Mouse (Mus musculus): Measurements from ENCODE around the gene Lrrfip2. TPM values are rescaled to one million over a fixed set of nuclear protein-coding genes. Genes with fewer than 3 reads are reported as not detected.

The Lrrfip2 gene
- polyA plus RNA-seq, 1 experiment from 2014 or later: 41.9 TPM

GRCm38 (mm10) chr9:111118252-111118890, 979 bp downstream of the Lrrfip2 start:
- Histone ChIP-seq H3K27me3 (no peaks in the 10 kb centered on the region), H3K27ac (replicated peaks) (peak overlapping the region; percentile 82), H3K9me3 (replicated peaks) (no peaks in the 10 kb centered on the region), H3K36me3 (no peaks in the 10 kb centered on the region), H3K9ac (peak overlapping the region; percentile 79), H3K4me2 (replicated peaks) (peak overlapping the region; percentile 75), H3K4me1 (peaks cover 23% of the 10 kb centered on the region), H3K4me3 (replicated peaks) (peak overlapping the region; percentile 97)
- 0% methylated on average over 34 of the region's 52 CpGs for WGBS
- peak; percentile 79 for ATAC-seq (ENCODE audit: insufficient number of reproducible peaks, low FRiP score, low TSS enrichment, low read depth)

- Histone ChIP-seq H3K9ac (peak overlapping the region; percentile 79), H3K9me3 (replicated peaks) (no peaks in the 10 kb centered on the region), H3K27ac (replicated peaks) (peak overlapping the region; percentile 82), H3K4me2 (replicated peaks) (peak overlapping the region; percentile 75), H3K27me3 (no peaks in the 10 kb centered on the region), H3K4me3 (replicated peaks) (peak overlapping the region; percentile 97), H3K4me1 (peaks cover 23% of the 10 kb centered on the region), H3K36me3 (no peaks in the 10 kb centered on the region)
- 4% methylated on average over 17 of the region's 17 CpGs for WGBS
- ATAC-seq (ENCODE audit: insufficient number of reproducible peaks, low FRiP score, low TSS enrichment, low read depth): no peak
These were observed 1.6 kb downstream of the Lrrfip2 start for GRCm38 (mm10) chr9:111118891-111119441.

GRCm38 (mm10) chr9:111122446-111122845, 5.1 kb downstream of the Lrrfip2 start:
- 41% methylated on average over 5 of the region's 5 CpGs for WGBS
- ATAC-seq (ENCODE audit: insufficient number of reproducible peaks, low FRiP score, low TSS enrichment, low read depth): no peak
- H3K9ac ChIP-seq: no peak overlapping the region

GRCm38 (mm10) chr9:111123336-111123735, 5.9 kb downstream of the Lrrfip2 start:
- 87% methylated on average over 2 of the region's 2 CpGs for WGBS
- H3K9ac ChIP-seq: no peak overlapping the region

More at GRCm38 (mm10) chr9:111122446-111122845, 5.1 kb downstream of the Lrrfip2 start:
- Histone ChIP-seq H3K27ac (replicated peaks) (no peak overlapping the region), H3K4me2 (replicated peaks) (no peak overlapping the region), H3K27me3 (no peaks in the 10 kb centered on the region), H3K4me3 (replicated peaks) (no peak overlapping the region), H3K4me1 (peaks cover 16% of the 10 kb centered on the region), H3K36me3 (no peaks in the 10 kb centered on the region), H3K9me3 (replicated peaks) (no peaks in the 10 kb centered on the region)

GRCm38 (mm10) chr9:111124440-111124839, 7.0 kb downstream of the Lrrfip2 start:
- no peak for ATAC-seq (ENCODE audit: insufficient number of reproducible peaks, low FRiP score, low TSS enrichment, low read depth)
- peaks cover 16% of the 10 kb centered on the region; the same call in 1 of the 2 replicates for H3K4me1 ChIP-seq
- WGBS: 74% methylated on average over 4 of the region's 4 CpGs
- no peak overlapping the region for H3K4me2 ChIP-seq (replicated peaks)
- no peak overlapping the region for H3K27ac ChIP-seq (replicated peaks)
- H3K9me3 ChIP-seq (replicated peaks): no peaks in the 10 kb centered on the region
- no peak overlapping the region for H3K9ac ChIP-seq
- H3K36me3 ChIP-seq: no peaks in the 10 kb centered on the region
- H3K4me3 ChIP-seq (replicated peaks): no peak overlapping the region
- H3K27me3 ChIP-seq: no peaks in the 10 kb centered on the region

More at GRCm38 (mm10) chr9:111123336-111123735, 5.9 kb downstream of the Lrrfip2 start:
- Histone ChIP-seq H3K4me3 (replicated peaks) (no peak overlapping the region), H3K9me3 (replicated peaks) (no peaks in the 10 kb centered on the region), H3K4me2 (replicated peaks) (no peak overlapping the region), H3K36me3 (no peaks in the 10 kb centered on the region), H3K4me1 (peaks cover 18% of the 10 kb centered on the region), H3K27me3 (no peaks in the 10 kb centered on the region), H3K27ac (replicated peaks) (no peak overlapping the region)
- ATAC-seq (ENCODE audit: insufficient number of reproducible peaks, low FRiP score, low TSS enrichment, low read depth): no peak

- ATAC-seq (ENCODE audit: insufficient number of reproducible peaks, low FRiP score, low TSS enrichment, low read depth): no peak
- 75% methylated on average over 4 of the region's 4 CpGs for WGBS
These were observed 9.3 kb downstream of the Lrrfip2 start for GRCm38 (mm10) chr9:111126735-111127134.

GRCm38 (mm10) chr9:111127749-111128148, 10.4 kb downstream of the Lrrfip2 start:
- no peaks in the 10 kb centered on the region for H3K9me3 ChIP-seq (replicated peaks)
- H3K36me3 ChIP-seq: no peaks in the 10 kb centered on the region
- 49% methylated on average over 4 of the region's 4 CpGs for WGBS
- no peak overlapping the region for H3K9ac ChIP-seq
- H3K4me2 ChIP-seq (replicated peaks): no peak overlapping the region
- H3K4me3 ChIP-seq (replicated peaks): no peak overlapping the region
- H3K27me3 ChIP-seq: no peaks in the 10 kb centered on the region
- ATAC-seq (ENCODE audit: insufficient number of reproducible peaks, low FRiP score, low TSS enrichment, low read depth): no peak
- H3K27ac ChIP-seq (replicated peaks): peak overlapping the region; percentile 39; the same call in 1 of the 2 replicates
- H3K4me1 ChIP-seq: peaks cover 11% of the 10 kb centered on the region; the same call in 1 of the 2 replicates

More at GRCm38 (mm10) chr9:111126735-111127134, 9.3 kb downstream of the Lrrfip2 start:
- Histone ChIP-seq H3K9ac (no peak overlapping the region), H3K27ac (replicated peaks) (no peak overlapping the region), H3K36me3 (no peaks in the 10 kb centered on the region), H3K4me2 (replicated peaks) (no peak overlapping the region), H3K9me3 (replicated peaks) (no peaks in the 10 kb centered on the region), H3K27me3 (no peaks in the 10 kb centered on the region), H3K4me3 (replicated peaks) (no peak overlapping the region), H3K4me1 (peaks cover 15% of the 10 kb centered on the region; the same call in 1 of the 2 replicates)

- H3K36me3 ChIP-seq: no peaks in the 10 kb centered on the region
- no peaks in the 10 kb centered on the region for H3K9me3 ChIP-seq (replicated peaks)
- no peak overlapping the region for H3K9ac ChIP-seq
- peaks cover 11% of the 10 kb centered on the region; the same call in 1 of the 2 replicates for H3K4me1 ChIP-seq
- no peaks in the 10 kb centered on the region for H3K27me3 ChIP-seq
- H3K27ac ChIP-seq (replicated peaks): no peak overlapping the region
- no peak for ATAC-seq (ENCODE audit: insufficient number of reproducible peaks, low FRiP score, low TSS enrichment, low read depth)
- H3K4me3 ChIP-seq (replicated peaks): no peak overlapping the region
- H3K4me2 ChIP-seq (replicated peaks): no peak overlapping the region
- 75% methylated on average over 2 of the region's 2 CpGs for whole genome bisulfite sequencing
These were observed 12.7 kb downstream of the Lrrfip2 start for GRCm38 (mm10) chr9:111130126-111130525.

GRCm38 (mm10) chr9:111138161-111138560, 20.8 kb downstream of the Lrrfip2 start:
- 87% methylated on average over 9 of the region's 9 CpGs for WGBS

GRCm38 (mm10) chr9:111142721-111143120, 25.3 kb downstream of the Lrrfip2 start:
- no peak overlapping the region for H3K4me3 ChIP-seq (replicated peaks)
- no peak overlapping the region for H3K27ac ChIP-seq (replicated peaks)
- no peaks in the 10 kb centered on the region for H3K27me3 ChIP-seq
- no peak for ATAC-seq (ENCODE audit: insufficient number of reproducible peaks, low FRiP score, low TSS enrichment, low read depth)
- WGBS: 94% methylated on average over 6 of the region's 6 CpGs
- H3K9ac ChIP-seq: no peak overlapping the region
- H3K9me3 ChIP-seq (replicated peaks): no peaks in the 10 kb centered on the region
- H3K4me1 ChIP-seq: peaks cover 3% of the 10 kb centered on the region; the same call in 1 of the 2 replicates
- 0 out of 2 replicates have a peak, but pooled peaks cover 4% of the 10 kb centered on the region for H3K36me3 ChIP-seq
- H3K4me2 ChIP-seq (replicated peaks): no peak overlapping the region

More at GRCm38 (mm10) chr9:111138161-111138560, 20.8 kb downstream of the Lrrfip2 start:
- Histone ChIP-seq H3K36me3 (0 out of 2 replicates have a peak, but pooled peaks cover 4% of the 10 kb centered on the region), H3K4me3 (replicated peaks) (no peak overlapping the region), H3K27ac (replicated peaks) (no peak overlapping the region), H3K9ac (no peak overlapping the region), H3K27me3 (no peaks in the 10 kb centered on the region), H3K4me2 (replicated peaks) (no peak overlapping the region), H3K9me3 (replicated peaks) (no peaks in the 10 kb centered on the region), H3K4me1 (no peaks in the 10 kb centered on the region)
- no peak for ATAC-seq (ENCODE audit: insufficient number of reproducible peaks, low FRiP score, low TSS enrichment, low read depth)

GRCm38 (mm10) chr9:111143387-111143786, 26.0 kb downstream of the Lrrfip2 start:
- Histone ChIP-seq H3K9ac (no peak overlapping the region), H3K27me3 (no peaks in the 10 kb centered on the region), H3K4me3 (replicated peaks) (no peak overlapping the region), H3K36me3 (0 out of 2 replicates have a peak, but pooled peaks cover 4% of the 10 kb centered on the region), H3K4me2 (replicated peaks) (no peak overlapping the region), H3K4me1 (peaks cover 3% of the 10 kb centered on the region; the same call in 1 of the 2 replicates), H3K9me3 (replicated peaks) (no peaks in the 10 kb centered on the region), H3K27ac (replicated peaks) (no peak overlapping the region)
- 97% methylated on average over 1 of the region's 1 CpGs for WGBS
- ATAC-seq (ENCODE audit: insufficient number of reproducible peaks, low FRiP score, low TSS enrichment, low read depth): no peak
